In the genomic region with DNA sequence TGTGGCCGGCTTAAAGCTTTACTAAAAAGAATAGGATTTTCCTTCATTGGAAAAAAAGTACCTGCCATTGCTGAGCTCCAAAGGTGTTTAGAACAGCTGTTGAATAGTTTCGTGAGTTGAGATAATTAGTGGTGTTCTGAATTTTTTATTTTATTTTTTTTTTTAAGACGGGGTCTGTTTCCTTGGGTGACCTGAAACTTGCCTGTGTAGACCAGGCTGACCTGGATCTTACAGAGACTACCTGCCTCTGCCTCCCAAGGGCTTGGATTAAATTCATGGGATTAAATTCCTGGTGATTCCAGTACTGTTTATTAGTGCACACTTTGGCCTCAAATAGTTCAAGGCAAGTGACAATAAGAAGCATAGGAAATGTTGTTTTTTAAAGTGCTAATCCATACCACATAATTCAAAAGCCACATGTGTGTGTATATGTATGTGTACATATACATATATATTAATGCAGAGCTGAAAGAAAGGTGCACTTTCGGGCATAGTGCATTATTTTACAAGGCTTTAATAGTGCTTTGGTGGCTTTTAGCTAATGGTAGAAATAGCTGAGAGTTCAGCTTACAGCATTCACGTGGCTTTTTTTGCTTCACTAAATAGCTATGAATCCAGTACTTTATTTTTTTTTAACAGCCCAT, we compare ENCODE assay signal across 7 mouse cellular contexts. TPM values are rescaled to one million over a fixed set of nuclear protein-coding genes. Genes with fewer than 3 reads are reported as not detected.
DNase-seq lines count a peak whose midpoint lies in the region; ATAC-seq lines count a peak whose summit lies in the region.

No protein-coding gene starts in this region.

- whole genome bisulfite sequencing in lung, embryonic 16.5 days: 6% methylated on average over 5 of the region's 5 CpGs
- 10% methylated on average over 5 of the region's 5 CpGs for WGBS in forebrain, embryonic 12.5 days
- WGBS in limb, embryonic 13.5 days: 2% methylated on average over 5 of the region's 5 CpGs
- 9% methylated on average over 5 of the region's 5 CpGs for WGBS in stomach, embryonic 14.5 days

- no peak for ATAC-seq in lung, embryonic 16.5 days (ENCODE audit: low read depth)
- no peak for ATAC-seq in forebrain, embryonic 12.5 days (ENCODE audit: low FRiP score)
- no peak for ATAC-seq in limb, embryonic 13.5 days (ENCODE audit: low FRiP score, low read depth)
- no peak for ATAC-seq in stomach, embryonic 14.5 days (ENCODE audit: insufficient number of reproducible peaks, insufficient read depth, low FRiP score, low read depth)

- H3K27me3 ChIP-seq in lung, embryonic 16.5 days (ENCODE audit: control insufficient read depth, insufficient read depth, low read depth, low read length): no peaks in the 10 kb centered on the region
- H3K27me3 ChIP-seq in forebrain, embryonic 12.5 days: 0 out of 2 replicates have a peak, but pooled peaks cover 4% of the 10 kb centered on the region
- no peaks in the 10 kb centered on the region for H3K27me3 ChIP-seq in limb, embryonic 13.5 days
- no peaks in the 10 kb centered on the region for H3K27me3 ChIP-seq in stomach, embryonic 14.5 days (ENCODE audit: control insufficient read depth, insufficient read depth, low read length)

- H3K4me3 ChIP-seq in lung, embryonic 16.5 days (ENCODE audit: low read length): peak overlapping the region; percentile 74
- H3K4me3 ChIP-seq in forebrain, embryonic 12.5 days (replicated peaks): peak overlapping the region; percentile 77
- peak overlapping the region; percentile 76 for H3K4me3 ChIP-seq in limb, embryonic 13.5 days
- H3K4me3 ChIP-seq in stomach, embryonic 14.5 days (ENCODE audit: low read depth, low read length): peak overlapping the region; percentile 95

- H3K9ac ChIP-seq in lung, embryonic 16.5 days (ENCODE audit: low read length): peak overlapping the region; percentile 95
- peak overlapping the region; percentile 95 for H3K9ac ChIP-seq in forebrain, embryonic 12.5 days
- H3K9ac ChIP-seq in limb, embryonic 13.5 days: peak overlapping the region; percentile 97
- peak overlapping the region; percentile 94 for H3K9ac ChIP-seq in stomach, embryonic 14.5 days (replicated peaks; ENCODE audit: low read depth, low read length)

- H3K36me3 ChIP-seq in lung, embryonic 16.5 days (ENCODE audit: control insufficient read depth, insufficient read depth, low read length): no peaks in the 10 kb centered on the region
- H3K36me3 ChIP-seq in forebrain, embryonic 12.5 days (replicated peaks): no peaks in the 10 kb centered on the region
- H3K36me3 ChIP-seq in limb, embryonic 13.5 days: peaks cover 7% of the 10 kb centered on the region
- no peaks in the 10 kb centered on the region for H3K36me3 ChIP-seq in stomach, embryonic 14.5 days (ENCODE audit: control insufficient read depth, insufficient read depth, low read length)

- no peaks in the 10 kb centered on the region for H3K9me3 ChIP-seq in lung, embryonic 16.5 days (ENCODE audit: control insufficient read depth, low read length)
- H3K9me3 ChIP-seq in forebrain, embryonic 12.5 days: no peaks in the 10 kb centered on the region
- H3K9me3 ChIP-seq in limb, embryonic 13.5 days: no peaks in the 10 kb centered on the region
- no peaks in the 10 kb centered on the region for H3K9me3 ChIP-seq in stomach, embryonic 14.5 days (ENCODE audit: control insufficient read depth, low read depth, low read length)

- peak overlapping the region; percentile 95 for H3K4me2 ChIP-seq in lung, embryonic 16.5 days (ENCODE audit: low read depth, low read length)
- peak overlapping the region; percentile 78 for H3K4me2 ChIP-seq in forebrain, embryonic 12.5 days
- peak overlapping the region; percentile 88 for H3K4me2 ChIP-seq in limb, embryonic 13.5 days (replicated peaks)
- peak overlapping the region; percentile 93 for H3K4me2 ChIP-seq in stomach, embryonic 14.5 days (replicated peaks; ENCODE audit: low read depth, low read length)

- H3K4me1 ChIP-seq in lung, embryonic 16.5 days (replicated peaks; ENCODE audit: control insufficient read depth, insufficient read depth, low read length): peaks cover 23% of the 10 kb centered on the region
- peaks cover 28% of the 10 kb centered on the region for H3K4me1 ChIP-seq in forebrain, embryonic 12.5 days
- H3K4me1 ChIP-seq in limb, embryonic 13.5 days: peaks cover 31% of the 10 kb centered on the region
- H3K4me1 ChIP-seq in stomach, embryonic 14.5 days (ENCODE audit: control insufficient read depth, insufficient read depth, low read length): peaks cover 8% of the 10 kb centered on the region; the same call in 1 of the 2 replicates

- peak overlapping the region; percentile 99 for H3K27ac ChIP-seq in lung, embryonic 16.5 days (ENCODE audit: low read length)
- H3K27ac ChIP-seq in forebrain, embryonic 12.5 days: peak overlapping the region; percentile 96
- peak overlapping the region; percentile 100 for H3K27ac ChIP-seq in limb, embryonic 13.5 days
- peak overlapping the region; percentile 99 for H3K27ac ChIP-seq in stomach, embryonic 14.5 days (ENCODE audit: low read length)

- DNase-seq in lung, postnatal 25 days (ENCODE audit: low spot score): no peak
- no peak for DNase-seq in cerebellum, postnatal 14 days
- DNase-seq in right cerebral cortex, adult 2 months (ENCODE audit: low spot score in 2 of 2): no peak

RNA-seq across cellular contexts. Expression of gene Zbed3, which starts 2.6 kb away (rescaled TPM):
- polyA plus RNA-seq in lung, embryonic 16.5 days (2015; fragmentation: Nextera tagmentation; extraction: Ambion mirVana): 51.8 and 59.9 TPM in 2 replicates
- polyA plus RNA-seq in forebrain, embryonic 12.5 days (2016; fragmentation: Nextera tagmentation; extraction: Ambion mirVana): 67.8 and 68.1 TPM in 2 replicates
- 89.6 and 95.0 TPM in 2 replicates for polyA plus RNA-seq in limb, embryonic 13.5 days (2015; fragmentation: Nextera tagmentation; extraction: Ambion mirVana)
- 60.5 and 66.9 TPM in 2 replicates for polyA plus RNA-seq in stomach, embryonic 14.5 days (2014; fragmentation: Nextera tagmentation; extraction: Ambion mirVana)

RNA-seq across cellular contexts. Expression of gene Aggf1, which starts 49.1 kb away (rescaled TPM):
- 27.0 and 28.5 TPM in 2 replicates for polyA plus RNA-seq in lung, embryonic 16.5 days (2015; fragmentation: Nextera tagmentation; extraction: Ambion mirVana)
- 52.4 and 54.2 TPM in 2 replicates for polyA plus RNA-seq in forebrain, embryonic 12.5 days (2016; fragmentation: Nextera tagmentation; extraction: Ambion mirVana)
- 31.7 and 32.4 TPM in 2 replicates for polyA plus RNA-seq in limb, embryonic 13.5 days (2015; fragmentation: Nextera tagmentation; extraction: Ambion mirVana)
- 32.8 and 33.3 TPM in 2 replicates for polyA plus RNA-seq in stomach, embryonic 14.5 days (2014; fragmentation: Nextera tagmentation; extraction: Ambion mirVana)
